8 mouse cellular contexts compared by ENCODE assay signal in genomic region chr10:81626101-81626993, GRCm38 (mm10). TPM values are rescaled to one million over a fixed set of nuclear protein-coding genes. Genes with fewer than 3 reads are reported as not detected.
A peak's percentile ranks its signal among the peaks of the same experiment; 100 is the strongest.
DNase-seq lines count a peak whose midpoint lies in the region; ATAC-seq and TF ChIP-seq lines count a peak whose summit lies in the region.

No protein-coding gene starts in this region.

- H3K36me3 ChIP-seq in heart, embryonic 16.5 days (ENCODE audit: control insufficient read depth, insufficient read depth) = peaks cover 20% of the 10 kb centered on the region
- H3K36me3 ChIP-seq in G1E (replicated peaks) = peaks cover 53% of the 10 kb centered on the region
- peaks cover 41% of the 10 kb centered on the region for H3K36me3 ChIP-seq in forebrain, embryonic 13.5 days (ENCODE audit: poor library complexity, severe bottlenecking)
- H3K36me3 ChIP-seq in liver, embryonic 13.5 days = peaks cover 28% of the 10 kb centered on the region

- no peaks in the 10 kb centered on the region for H3K27me3 ChIP-seq in heart, embryonic 16.5 days (ENCODE audit: control insufficient read depth, insufficient read depth, low read length)
- H3K27me3 ChIP-seq in G1E (ENCODE audit: insufficient read depth, low read length) = peaks cover under 1% of the 10 kb centered on the region; the same call in 1 of the 2 replicates
- 0 out of 2 replicates have a peak, but pooled peaks cover 3% of the 10 kb centered on the region for H3K27me3 ChIP-seq in forebrain, embryonic 13.5 days
- H3K27me3 ChIP-seq in liver, embryonic 13.5 days = no peaks in the 10 kb centered on the region

- H3K27ac ChIP-seq in heart, embryonic 16.5 days (ENCODE audit: low read length) = peak overlapping the region; percentile 93
- H3K27ac ChIP-seq in forebrain, embryonic 13.5 days = peak overlapping the region; percentile 88; the same call in 1 of the 2 replicates
- peak overlapping the region; percentile 89 for H3K27ac ChIP-seq in liver, embryonic 13.5 days

- H3K4me2 ChIP-seq in heart, embryonic 16.5 days (ENCODE audit: low read depth, low read length) = peak overlapping the region; percentile 96
- peak overlapping the region; percentile 88 for H3K4me2 ChIP-seq in forebrain, embryonic 13.5 days
- peak overlapping the region; percentile 92 for H3K4me2 ChIP-seq in liver, embryonic 13.5 days

- H3K4me3 ChIP-seq in heart, embryonic 16.5 days (ENCODE audit: low read length) = peak overlapping the region; percentile 90
- peak overlapping the region; percentile 84 for H3K4me3 ChIP-seq in G1E (ENCODE audit: low read depth, low read length)
- peak overlapping the region; percentile 78 for H3K4me3 ChIP-seq in forebrain, embryonic 13.5 days
- H3K4me3 ChIP-seq in liver, embryonic 13.5 days (replicated peaks) = peak overlapping the region; percentile 76

- no peaks in the 10 kb centered on the region for H3K9me3 ChIP-seq in heart, embryonic 16.5 days (replicated peaks; ENCODE audit: control insufficient read depth, low read length)
- H3K9me3 ChIP-seq in G1E (replicated peaks) = no peaks in the 10 kb centered on the region
- no peaks in the 10 kb centered on the region for H3K9me3 ChIP-seq in forebrain, embryonic 13.5 days (replicated peaks)
- H3K9me3 ChIP-seq in liver, embryonic 13.5 days (replicated peaks) = no peaks in the 10 kb centered on the region

- WGBS in heart, embryonic 16.5 days = 84% methylated on average over 22 of the region's 22 CpGs
- WGBS in forebrain, embryonic 13.5 days = 91% methylated on average over 22 of the region's 22 CpGs
- 76% methylated on average over 22 of the region's 22 CpGs for WGBS in liver, embryonic 13.5 days (ENCODE audit: insufficient replicate concordance)

- intact Hi-C loops in heart, postnatal 25 days (cut with DNase I) = loop anchor here (5.0 to 10.0 kb wide), 2 partner anchors 546 to 998 kb away; partner anchors contain the start of genes 1190007I07Rik and Tdg

- peak overlapping the region; percentile 91 for H3K9ac ChIP-seq in heart, embryonic 16.5 days (ENCODE audit: low read length)
- peak overlapping the region; percentile 88 for H3K9ac ChIP-seq in forebrain, embryonic 13.5 days
- H3K9ac ChIP-seq in liver, embryonic 13.5 days = peak overlapping the region; percentile 82

- no peak for TF ChIP-seq CTCF in G1E (IDR thresholded peaks at IDR 0.05; ENCODE audit: low read depth, low read length)

- DNase-seq in heart, postnatal 25 days (ENCODE audit: low spot score) = no peak
- DNase-seq in G1E (ENCODE audit: low spot score) = no peak
- no peak for DNase-seq in liver, embryonic 13.5 days
- DNase-seq in frontal cortex, postnatal 25 days (ENCODE audit: low spot score in 2 of 2) = no peak
- DNase-seq in spleen, adult 12 weeks (ENCODE audit: low spot score) = no peak

- H3K4me1 ChIP-seq in heart, embryonic 16.5 days (ENCODE audit: control insufficient read depth, insufficient read depth, low read length) = peaks cover 12% of the 10 kb centered on the region
- peaks cover 61% of the 10 kb centered on the region for H3K4me1 ChIP-seq in G1E (ENCODE audit: insufficient read depth, low read depth, low read length)
- peaks cover 18% of the 10 kb centered on the region for H3K4me1 ChIP-seq in forebrain, embryonic 13.5 days
- H3K4me1 ChIP-seq in liver, embryonic 13.5 days (replicated peaks) = peaks cover 40% of the 10 kb centered on the region

- no peak for ATAC-seq in heart, embryonic 16.5 days (replicated peaks; ENCODE audit: extremely low read depth, insufficient read depth, low FRiP score)
- no peak for ATAC-seq in G1E (ENCODE audit: extremely low read depth, insufficient number of reproducible peaks, low FRiP score, poor library complexity, severe bottlenecking)
- ATAC-seq in forebrain, embryonic 13.5 days = peak; percentile 8; the same call in 1 of the 2 replicates
- no peak for ATAC-seq in liver, embryonic 13.5 days (ENCODE audit: low read depth)
- ATAC-seq in frontal cortex, adult (ENCODE audit: low TSS enrichment) = no peak

RNA-seq across cellular contexts. Expression of gene Sirt6, which starts 1.2 kb away (rescaled TPM):
- 22.9 and 26.0 TPM in 2 replicates for polyA plus RNA-seq in heart, embryonic 16.5 days (2015; fragmentation: Nextera tagmentation; extraction: Ambion mirVana)
- 1 to 10 TPM; 8.0 to 8.5 TPM for total RNA-seq in heart, postnatal 25 days (2021)
- total RNA-seq in G1E (2014; fragmentation: Nextera tagmentation) (35.9 and 61.0 TPM in 2 replicates), G1E (2017) (6.0 and 6.6 TPM in 2 replicates)
- polyA plus RNA-seq in G1E (2012) = 136 and 158 TPM in 2 replicates
- polyA plus RNA-seq in forebrain, embryonic 13.5 days (2015; fragmentation: Nextera tagmentation; extraction: Ambion mirVana) = 56.6 and 65.3 TPM in 2 replicates
- polyA plus RNA-seq in liver, embryonic 13.5 days (2015; fragmentation: Nextera tagmentation; extraction: Ambion mirVana) = 10.7 and 10.9 TPM in 2 replicates

RNA-seq across cellular contexts. Expression of gene Ankrd24, which starts 2.0 kb away (rescaled TPM):
- polyA plus RNA-seq in heart, embryonic 16.5 days (2015; fragmentation: Nextera tagmentation; extraction: Ambion mirVana) = 14.6 and 14.8 TPM in 2 replicates
- 10 to 100 TPM in 1 of 2 experiments, 1 to 10 TPM in 1; 9.4 to 10.1 TPM for total RNA-seq in heart, postnatal 25 days (2021)
- 13.8 and 16.3 TPM in 2 replicates for total RNA-seq in G1E (2014; fragmentation: Nextera tagmentation)
- 13.4 and 14.3 TPM in 2 replicates for total RNA-seq in G1E (2017)
- polyA plus RNA-seq in G1E (2012) = 9.8 and 12.7 TPM in 2 replicates
- polyA plus RNA-seq in forebrain, embryonic 13.5 days (2015; fragmentation: Nextera tagmentation; extraction: Ambion mirVana) = 6.4 and 6.9 TPM in 2 replicates
- polyA plus RNA-seq in liver, embryonic 13.5 days (2015; fragmentation: Nextera tagmentation; extraction: Ambion mirVana) = 1.9 and 2.2 TPM in 2 replicates

RNA-seq across cellular contexts. Expression of gene BC025920, which starts 20.3 kb away (rescaled TPM):
- polyA plus RNA-seq in heart, embryonic 16.5 days (2015; fragmentation: Nextera tagmentation; extraction: Ambion mirVana) = 1.2 TPM in 2 replicates
- total RNA-seq in heart, postnatal 25 days (2021) = 1 to 10 TPM; 1.9 to 2.8 TPM
- total RNA-seq in G1E (2014; fragmentation: Nextera tagmentation) (6.7 and 6.8 TPM in 2 replicates), G1E (2017) (3.3 and 4.3 TPM in 2 replicates)
- polyA plus RNA-seq in G1E (2012) = 0.40 and 0.50 TPM in 2 replicates
- polyA plus RNA-seq in forebrain, embryonic 13.5 days (2015; fragmentation: Nextera tagmentation; extraction: Ambion mirVana) = 2.0 and 3.7 TPM in 2 replicates
- 0.50 and 0.56 TPM in 2 replicates for polyA plus RNA-seq in liver, embryonic 13.5 days (2015; fragmentation: Nextera tagmentation; extraction: Ambion mirVana)

RNA-seq across cellular contexts. Expression of gene Gm10778, which starts 22.5 kb away (rescaled TPM):
- polyA plus RNA-seq in heart, embryonic 16.5 days (2015; fragmentation: Nextera tagmentation; extraction: Ambion mirVana) = 3.2 and 4.0 TPM in 2 replicates
- 1 to 10 TPM; 1.7 to 3.0 TPM for total RNA-seq in heart, postnatal 25 days (2021)
- 11.1 and 11.8 TPM in 2 replicates for total RNA-seq in G1E (2014; fragmentation: Nextera tagmentation)
- total RNA-seq in G1E (2017) = 6.0 and 7.9 TPM in 2 replicates
- 0.10 and 0.34 TPM in 2 replicates for polyA plus RNA-seq in G1E (2012)
- 5.4 and 5.6 TPM in 2 replicates for polyA plus RNA-seq in forebrain, embryonic 13.5 days (2015; fragmentation: Nextera tagmentation; extraction: Ambion mirVana)
- 1.7 and 2.6 TPM in 2 replicates for polyA plus RNA-seq in liver, embryonic 13.5 days (2015; fragmentation: Nextera tagmentation; extraction: Ambion mirVana)

RNA-seq across cellular contexts. Expression of gene Tle6, which starts 25.5 kb away (rescaled TPM):
- polyA plus RNA-seq in heart, embryonic 16.5 days (2015; fragmentation: Nextera tagmentation; extraction: Ambion mirVana) = 29.6 and 31.0 TPM in 2 replicates
- 1 to 10 TPM; 6.7 to 7.4 TPM for total RNA-seq in heart, postnatal 25 days (2021)
- total RNA-seq in G1E (2014; fragmentation: Nextera tagmentation) (42.7 and 44.3 TPM in 2 replicates), G1E (2017) (17.5 and 21.5 TPM in 2 replicates)
- 28.8 and 49.5 TPM in 2 replicates for polyA plus RNA-seq in G1E (2012)
- 1.8 and 4.1 TPM in 2 replicates for polyA plus RNA-seq in forebrain, embryonic 13.5 days (2015; fragmentation: Nextera tagmentation; extraction: Ambion mirVana)
- polyA plus RNA-seq in liver, embryonic 13.5 days (2015; fragmentation: Nextera tagmentation; extraction: Ambion mirVana) = 7.3 and 7.6 TPM in 2 replicates
